Mouse (Mus musculus) small intestine, adult 2 months (tissue): ENCODE results near the gene Ccn2. TPM values are rescaled to one million over a fixed set of nuclear protein-coding genes. Genes with fewer than 3 reads are reported as not detected.

ENCODE experiments used
- H3K27ac ChIP-seq: fragments of 200-500 bp; 2 replicates; pipeline ENCODE4 v1.5.1; 2012; ENCODE audit warnings: low read depth, low read length, control low read depth, inconsistent platforms; ENCODE audit not compliant: insufficient read depth
- H3K27me3 ChIP-seq: fragments of 200-500 bp; 2 replicates; pipeline ENCODE4 v1.6.1; 2012; ENCODE audit warnings: mild to moderate bottlenecking, moderate library complexity, low read length, inconsistent platforms; ENCODE audit not compliant: control insufficient read depth, insufficient read depth
- H3K36me3 ChIP-seq: fragments of 200-500 bp; 2 replicates; pipeline ENCODE4 v1.6.1; 2012; ENCODE audit warnings: mild to moderate bottlenecking, low read length, control low read depth, inconsistent platforms; ENCODE audit not compliant: control insufficient read depth, insufficient read depth
- H3K4me1 ChIP-seq: fragments of 200-500 bp; 2 replicates; pipeline ENCODE4 v1.6.1; 2012; ENCODE audit warnings: low read length, inconsistent platforms, mixed read lengths; ENCODE audit not compliant: control insufficient read depth, insufficient read depth, insufficient read length
- H3K4me3 ChIP-seq: fragments of 200-500 bp; 2 replicates; pipeline ENCODE4 v1.5.1; 2012; ENCODE audit warnings: low read depth, mild to moderate bottlenecking, control low read depth, inconsistent platforms, low read length, moderate library complexity
- CTCF ChIP-seq: fragments of 200-500 bp; IDR thresholded peaks from 2 replicates; pipeline ENCODE4 v1.5.1; 2012; ENCODE audit warnings: low read depth, mild to moderate bottlenecking, control low read depth, inconsistent platforms, low read length, moderate library complexity, mixed read lengths; ENCODE audit not compliant: insufficient replicate concordance, insufficient read length; ENCODE audit errors: extremely low read depth
- POLR2A ChIP-seq: fragments of 200-500 bp; IDR thresholded peaks from 2 replicates; pipeline ENCODE4 v1.6.1; 2012; ENCODE audit warnings: low read depth, mild to moderate bottlenecking, control low read depth, inconsistent platforms, low read length, moderate library complexity
- WGBS: fragments of 180-500 bp; shearing (Covaris S2); methylation state at CpG from one replicate; pipeline ENCODE4 v1.1.7; 2018; 5-methylcytosine and 5-hydroxymethylcytosine counted together
- polyA plus RNA-seq: library from polyadenylated mRNA; depleted of rRNA; stranded (reverse); fragments of >200 nt; gene quantifications from 2 replicates; pipeline ENCODE4 v1.2.3, GENCODE M21; 2012; rRNA removed

Gene Ccn2
- polyA plus RNA-seq, 1 experiment = 19.5 TPM

- Histone ChIP-seq H3K27ac (no peak overlapping the region), H3K4me3 (no peak overlapping the region), H3K36me3 (no peaks in the 10 kb centered on the region; the same call in 1 of the 2 replicates), H3K27me3 (no peaks in the 10 kb centered on the region), H3K4me1 (peaks cover 18% of the 10 kb centered on the region; the same call in 1 of the 2 replicates)
- WGBS = 80% methylated on average over 6 of the region's 6 CpGs
- no peak for TF ChIP-seq POLR2A
- no peak for TF ChIP-seq CTCF
Measured at GRCm38 (mm10) chr10:24640186-24640875, 45.1 kb downstream of the Ccn2 start.

- H3K27ac ChIP-seq = 0 out of 2 replicates have a peak overlapping the region, but pooled peaks have one; percentile 7
- H3K36me3 ChIP-seq = no peaks in the 10 kb centered on the region; the same call in 1 of the 2 replicates
- WGBS = 78% methylated on average over 14 of the region's 14 CpGs
- H3K4me3 ChIP-seq = no peak overlapping the region
- H3K4me1 ChIP-seq = peaks cover 9% of the 10 kb centered on the region; the same call in 1 of the 2 replicates
- H3K27me3 ChIP-seq = no peaks in the 10 kb centered on the region
- TF ChIP-seq POLR2A (no peak), CTCF (no peak)
Measured at GRCm38 (mm10) chr10:24641416-24642140, 46.3 kb downstream of the Ccn2 start.

- no peak overlapping the region for H3K27ac ChIP-seq
- H3K27me3 ChIP-seq = no peaks in the 10 kb centered on the region
- H3K36me3 ChIP-seq = peaks cover 4% of the 10 kb centered on the region; the same call in 1 of the 2 replicates
- H3K4me3 ChIP-seq = no peak overlapping the region
- peaks cover 6% of the 10 kb centered on the region; the same call in 1 of the 2 replicates for H3K4me1 ChIP-seq
- 82% methylated on average over 11 of the region's 11 CpGs for WGBS
- no peak for TF ChIP-seq POLR2A
- no peak for TF ChIP-seq CTCF
Measured at GRCm38 (mm10) chr10:24642796-24643580, 47.7 kb downstream of the Ccn2 start.

- Histone ChIP-seq H3K4me3 (no peak overlapping the region), H3K27me3 (no peaks in the 10 kb centered on the region), H3K27ac (no peak overlapping the region), H3K4me1 (no peaks in the 10 kb centered on the region), H3K36me3 (peaks cover 4% of the 10 kb centered on the region; the same call in 1 of the 2 replicates)
- 91% methylated on average over 8 of the region's 8 CpGs for WGBS
- TF ChIP-seq POLR2A = no peak
- no peak for TF ChIP-seq CTCF
Measured at GRCm38 (mm10) chr10:24645169-24645568, 49.9 kb downstream of the Ccn2 start.

Other genes with a start within 250 kb of the Ccn2 start
- gene Enpp1, start 116.7 kb downstream of the Ccn2 start, polyA plus RNA-seq = 1.2 and 2.2 TPM in 2 replicates
- 33.9 and 64.3 TPM in 2 replicates for gene Enpp3, start 247.4 kb downstream of the Ccn2 start, polyA plus RNA-seq